Mouse (Mus musculus) bone marrow, adult 2 months (tissue): ENCODE results near the gene Stau1.

Experiments used
- CTCF ChIP-seq: fragments of 200-500 bp; IDR thresholded peaks from 2 replicates; pipeline ENCODE4 v1.5.1; 2011; ENCODE audit warnings: low read length, control low read depth; ENCODE audit not compliant: control insufficient read depth, insufficient read depth
- POLR2A ChIP-seq: fragments of 200-500 bp; IDR thresholded peaks from 2 replicates; pipeline ENCODE4 v1.6.1; 2011; ENCODE audit warnings: low read depth, mild to moderate bottlenecking, control low read depth, low read length, borderline replicate concordance; ENCODE audit not compliant: control insufficient read depth

DNA sequence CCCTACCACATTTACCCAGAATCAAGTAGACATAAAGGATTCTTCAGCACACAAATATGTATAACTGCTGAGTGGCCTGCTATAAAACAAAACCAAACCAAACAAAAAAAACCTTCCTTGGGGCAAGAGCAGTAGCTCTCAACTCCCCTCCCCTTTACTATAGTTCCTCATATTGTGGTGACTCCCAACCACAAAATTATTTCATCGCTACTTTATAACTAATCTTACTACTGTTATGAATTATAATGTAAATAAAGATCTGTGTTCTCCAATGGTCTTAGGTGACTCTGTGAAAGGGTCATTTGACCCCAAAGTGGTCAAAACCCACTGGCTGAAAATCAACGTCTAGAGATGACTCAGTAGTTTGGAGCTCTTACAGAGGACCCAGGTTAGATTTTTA, 15.9 kb downstream of the Stau1 start:
- no peak for TF ChIP-seq CTCF
- TF ChIP-seq POLR2A, result no peak
